Mouse (Mus musculus): ENCODE measurements at regions not wholly inside any gene's neighbourhood (a gene's known extent, or its start where the extent isn't known, plus 50 kb on each side); places are given as distances from the start of the nearest gene placed in this dataset.

- TF ChIP-seq CTCF (IDR thresholded peaks at IDR 0.05) (no peak), EP300 (IDR thresholded peaks at IDR 0.05) (no peak)
These were observed 511.9 kb upstream of the Adgra3 start for GRCm38 (mm10) chr5:50570701-50571100.
